Mouse (Mus musculus): ENCODE results near the gene Arsb.
A peak's percentile ranks its signal among the peaks of the same experiment; 100 is the strongest.

Gene Arsb

GRCm38 (mm10) chr13:93889991-93890390, 118.6 kb downstream of the Arsb start:
- no peak for DNase-seq (ENCODE audit: low read depth, low spot score)

GRCm38 (mm10) chr13:93891276-93891675, 119.8 kb downstream of the Arsb start:
- DNase-seq (ENCODE audit: low read depth, low spot score), result no peak

GRCm38 (mm10) chr13:93892101-93892500, 120.7 kb downstream of the Arsb start:
- DNase-seq (ENCODE audit: low read depth, low spot score), result no peak

GRCm38 (mm10) chr13:93894105-93894504, 122.7 kb downstream of the Arsb start:
- DNase-seq (ENCODE audit: low read depth, low spot score), result no peak

- no peak for DNase-seq (ENCODE audit: low read depth, low spot score)
Measured at GRCm38 (mm10) chr13:93895430-93895829, 124.0 kb downstream of the Arsb start.

DNA sequence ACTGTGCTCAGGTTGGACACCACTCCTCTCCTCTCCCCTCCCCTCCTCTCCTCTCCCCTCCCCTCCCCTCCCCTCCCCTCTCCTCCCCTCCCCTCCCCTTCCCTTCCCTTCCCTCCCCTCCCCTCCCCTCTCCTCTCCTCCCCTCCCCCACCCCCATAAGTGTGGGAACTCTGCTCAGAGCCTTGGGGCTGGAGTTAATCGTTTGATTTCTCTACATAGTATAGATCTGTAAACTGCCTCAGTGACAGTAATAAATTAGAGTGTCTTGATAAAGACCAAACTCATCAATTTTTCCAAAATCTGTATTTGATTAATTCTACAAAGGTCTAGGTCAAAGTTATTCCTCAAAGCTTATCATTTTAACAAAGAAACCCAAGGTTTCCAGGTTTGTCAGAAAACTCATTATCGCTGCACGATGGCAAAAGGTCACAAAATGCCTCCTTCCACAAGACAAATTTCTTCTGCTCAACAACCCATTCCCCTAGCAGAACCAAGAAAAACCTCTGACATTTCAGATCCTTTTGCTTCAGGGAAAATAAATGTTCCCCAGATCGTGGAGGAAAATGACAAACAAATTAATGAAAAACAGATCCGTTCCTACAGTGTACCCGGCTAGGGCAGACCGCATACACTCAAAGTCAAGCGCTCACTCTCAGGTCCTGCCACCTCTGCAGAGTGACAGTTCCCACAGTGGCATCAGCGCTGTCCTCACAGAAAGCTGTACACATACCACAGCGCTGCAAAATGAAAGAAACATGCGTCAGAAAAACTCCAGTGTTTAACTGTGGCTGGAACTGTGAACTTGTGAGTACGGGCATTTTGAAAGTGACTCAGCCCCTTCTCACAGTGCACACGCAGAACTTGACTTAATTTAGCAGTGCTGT, 126.8 kb downstream of the Arsb start:
- no peak for DNase-seq (ENCODE audit: low read depth, low spot score)

DNA sequence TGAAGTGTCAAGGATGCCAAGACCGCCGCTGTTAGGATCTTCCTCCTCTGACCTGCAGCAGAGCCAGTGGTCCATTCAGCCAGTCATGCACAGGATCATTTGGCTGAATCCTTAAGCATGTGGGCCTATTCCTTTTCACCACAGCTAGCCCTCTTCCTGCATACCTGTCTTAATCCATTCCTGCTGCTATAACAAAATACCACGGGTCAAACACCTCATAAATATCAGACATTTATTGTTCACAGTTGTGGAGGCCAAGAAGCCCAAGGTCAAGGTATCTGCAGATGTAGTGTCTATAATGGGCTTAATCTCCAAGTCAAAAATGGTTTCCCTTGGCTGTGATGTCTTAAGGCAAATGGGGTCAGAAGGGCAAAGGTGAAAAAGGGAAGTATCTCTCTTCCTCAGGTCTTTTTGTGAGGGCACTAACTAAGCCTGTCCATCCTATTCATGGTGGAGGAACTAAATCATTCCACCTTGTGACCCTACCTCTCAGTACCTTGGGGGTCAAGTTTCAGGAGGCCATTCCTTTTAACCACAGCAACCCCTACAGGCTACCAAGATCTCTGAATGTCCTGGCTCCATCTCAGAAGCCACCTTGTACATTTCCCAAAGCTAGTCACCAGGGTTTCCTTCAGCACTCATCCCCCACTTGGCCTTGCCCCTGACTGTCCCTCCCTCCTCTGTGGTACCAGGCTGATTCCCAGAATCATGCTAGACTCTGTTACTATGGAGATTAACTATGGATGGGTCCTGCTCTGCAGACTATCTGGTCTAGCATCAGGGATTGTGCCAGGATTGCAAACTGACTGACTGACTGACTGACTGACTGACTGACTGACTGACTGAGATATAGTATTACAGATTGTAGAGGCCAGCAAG, 128.2 kb downstream of the Arsb start:
- no peak for DNase-seq (ENCODE audit: low read depth, low spot score)

DNA sequence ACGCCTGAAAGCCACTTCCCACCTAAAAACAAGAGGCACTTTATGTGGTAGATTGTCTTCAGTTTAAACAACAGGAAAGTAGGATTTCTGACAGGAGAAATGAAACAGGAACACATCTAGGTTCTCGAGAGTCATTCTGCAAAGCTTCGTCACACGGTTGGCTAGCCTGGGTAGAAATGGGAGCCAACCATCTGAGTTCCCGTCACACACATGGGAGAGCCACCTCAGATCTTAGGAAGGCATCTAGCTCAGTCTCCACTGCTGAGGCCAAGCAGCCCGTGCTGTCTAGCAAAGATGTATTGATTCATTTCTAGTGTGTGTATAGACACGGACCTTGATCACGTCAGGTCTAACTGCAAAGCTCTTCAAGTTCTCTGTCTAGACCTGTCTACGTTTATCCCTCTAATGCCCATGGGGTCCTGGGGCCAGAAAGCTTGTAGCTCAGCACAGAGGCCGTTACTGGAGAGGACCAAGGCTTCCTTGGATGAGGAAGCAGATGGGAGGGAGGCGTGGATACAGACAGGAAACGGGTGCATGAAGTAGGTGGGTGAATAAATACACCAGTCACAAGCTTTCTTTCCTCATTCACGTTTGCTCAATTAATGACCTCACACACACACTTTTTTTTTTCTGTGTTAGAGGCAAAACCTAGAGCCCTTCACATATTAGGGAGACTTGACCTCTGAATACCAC, 129.7 kb downstream of the Arsb start:
- DNase-seq (ENCODE audit: low read depth, low spot score), result no peak

GRCm38 (mm10) chr13:93902126-93902525, 130.7 kb downstream of the Arsb start:
- no peak for DNase-seq (ENCODE audit: low read depth, low spot score)

DNA sequence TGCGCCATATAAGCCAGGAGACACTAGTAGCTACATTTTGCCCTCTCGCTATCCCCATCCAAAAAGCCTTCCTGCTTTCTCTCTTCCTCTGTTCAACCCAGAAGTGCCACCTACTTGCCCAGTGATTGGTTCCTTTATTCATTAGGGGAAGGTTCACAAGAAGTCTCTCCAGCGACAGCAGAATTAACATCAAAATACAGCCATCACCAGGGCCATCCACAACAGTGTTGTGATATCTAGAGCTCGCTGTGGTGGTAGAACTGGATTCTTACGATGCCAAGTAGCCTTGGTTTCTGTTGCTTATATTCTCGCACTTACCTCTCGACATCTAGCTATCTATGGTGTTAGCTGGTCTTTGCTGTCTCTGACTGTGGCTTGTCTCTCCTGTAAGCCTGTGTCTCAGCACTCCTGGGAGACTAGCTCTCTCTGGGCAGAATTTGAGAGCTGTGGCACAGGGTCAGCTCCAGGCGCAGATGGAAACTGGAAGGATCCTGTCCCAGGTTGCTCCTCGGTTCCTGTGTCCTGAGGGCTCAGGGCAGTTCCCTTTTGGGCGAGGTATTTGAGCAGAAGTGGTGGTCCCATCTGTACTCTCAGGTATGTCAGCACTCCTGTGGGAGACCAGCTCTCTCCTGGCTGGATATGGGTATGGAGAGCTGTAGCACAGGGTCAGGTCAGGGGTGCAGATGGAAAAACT, 135.3 kb downstream of the Arsb start:
- DNase-seq (ENCODE audit: low read depth, low spot score), result peak; percentile 71

- no peak for DNase-seq (ENCODE audit: low read depth, low spot score)
Measured at GRCm38 (mm10) chr13:93907971-93908370, 136.5 kb downstream of the Arsb start.

DNA sequence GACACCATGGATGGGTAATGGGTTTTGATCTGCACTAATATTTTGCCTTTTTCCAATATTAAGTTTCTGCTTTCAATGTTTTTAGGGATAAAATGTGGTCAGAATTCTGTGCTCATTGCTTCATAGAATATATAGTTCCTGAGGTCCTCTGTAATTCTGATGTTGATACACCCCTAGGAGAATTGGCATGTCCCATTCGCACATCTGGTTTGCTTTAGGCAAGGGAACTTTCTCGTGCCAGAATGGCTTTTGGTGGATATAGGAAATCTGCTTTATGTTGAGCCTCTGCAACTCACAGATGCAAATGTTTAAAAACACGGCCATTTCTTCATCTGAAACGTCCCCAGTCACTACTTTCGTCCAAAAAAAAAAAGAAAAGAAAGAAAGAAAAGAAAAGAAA, 138.4 kb downstream of the Arsb start:
- no peak for DNase-seq (ENCODE audit: low read depth, low spot score)

DNA sequence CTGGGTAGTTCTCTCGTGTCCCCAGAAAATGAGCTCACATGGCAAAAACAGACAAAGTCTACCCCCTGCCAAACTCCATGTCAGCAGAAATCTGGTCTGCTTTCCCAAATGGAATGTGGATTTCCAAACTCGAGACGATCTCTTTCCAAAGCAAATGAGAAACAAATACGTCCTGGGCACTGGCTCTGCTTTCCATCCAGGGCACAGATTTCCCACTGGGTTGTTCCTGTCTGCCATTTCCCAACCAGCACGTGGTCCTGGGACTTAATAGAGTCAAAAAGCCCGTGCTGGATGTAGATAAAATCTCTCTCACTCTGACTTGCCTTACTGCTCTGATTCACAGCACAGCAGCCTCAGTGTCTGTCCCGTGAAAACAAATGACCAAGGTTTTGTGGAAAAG, 139.6 kb downstream of the Arsb start:
- DNase-seq (ENCODE audit: low read depth, low spot score), result no peak

DNA sequence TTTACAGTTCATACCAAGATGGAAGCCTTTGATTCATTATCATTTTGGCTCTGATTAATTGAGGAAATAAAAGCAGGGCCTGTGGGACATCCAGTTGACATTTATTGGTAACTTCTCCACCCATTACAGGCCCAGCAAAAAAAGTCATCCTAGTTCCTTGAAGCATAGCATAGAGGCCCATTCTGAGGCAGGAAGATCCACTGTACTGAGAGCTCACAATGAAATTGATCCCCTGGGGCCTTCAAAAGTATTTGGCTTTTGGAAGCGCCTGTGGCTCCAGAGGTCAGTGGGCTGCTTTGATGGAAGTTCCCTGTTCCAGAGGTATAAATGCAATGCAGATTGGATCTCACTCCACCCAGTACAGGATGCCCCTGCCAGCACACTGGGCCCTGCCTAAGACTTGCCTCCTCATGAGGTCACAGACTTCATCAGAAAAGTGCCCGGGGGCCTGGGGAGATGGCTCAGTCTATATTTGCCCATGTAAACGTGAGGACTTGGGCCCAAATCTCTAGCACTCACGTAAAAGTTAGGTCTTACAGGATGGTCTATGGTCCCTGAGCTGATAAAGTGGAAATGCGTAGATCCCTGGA, 141.0 kb downstream of the Arsb start:
- no peak for DNase-seq (ENCODE audit: low read depth, low spot score)

DNA sequence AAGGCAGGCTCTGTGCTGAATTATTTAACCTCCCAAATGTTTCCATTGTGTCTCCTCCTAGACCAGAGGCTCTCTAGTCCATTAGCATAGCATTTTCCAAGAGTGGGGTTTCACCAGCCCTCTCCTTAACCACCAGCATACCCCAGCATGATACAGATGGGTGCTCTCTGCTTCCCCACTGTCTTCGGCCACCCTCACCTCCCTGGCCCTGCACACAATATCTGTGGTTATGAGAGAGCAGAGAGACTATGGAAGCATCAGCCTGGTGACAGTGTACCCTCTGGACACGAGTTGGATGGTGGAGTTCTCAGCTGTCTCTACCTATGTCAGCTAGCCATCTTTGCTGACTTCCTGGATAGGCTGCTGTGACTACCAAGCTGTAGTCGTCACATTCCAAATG, 142.8 kb downstream of the Arsb start:
- DNase-seq (ENCODE audit: low read depth, low spot score), result no peak

DNA sequence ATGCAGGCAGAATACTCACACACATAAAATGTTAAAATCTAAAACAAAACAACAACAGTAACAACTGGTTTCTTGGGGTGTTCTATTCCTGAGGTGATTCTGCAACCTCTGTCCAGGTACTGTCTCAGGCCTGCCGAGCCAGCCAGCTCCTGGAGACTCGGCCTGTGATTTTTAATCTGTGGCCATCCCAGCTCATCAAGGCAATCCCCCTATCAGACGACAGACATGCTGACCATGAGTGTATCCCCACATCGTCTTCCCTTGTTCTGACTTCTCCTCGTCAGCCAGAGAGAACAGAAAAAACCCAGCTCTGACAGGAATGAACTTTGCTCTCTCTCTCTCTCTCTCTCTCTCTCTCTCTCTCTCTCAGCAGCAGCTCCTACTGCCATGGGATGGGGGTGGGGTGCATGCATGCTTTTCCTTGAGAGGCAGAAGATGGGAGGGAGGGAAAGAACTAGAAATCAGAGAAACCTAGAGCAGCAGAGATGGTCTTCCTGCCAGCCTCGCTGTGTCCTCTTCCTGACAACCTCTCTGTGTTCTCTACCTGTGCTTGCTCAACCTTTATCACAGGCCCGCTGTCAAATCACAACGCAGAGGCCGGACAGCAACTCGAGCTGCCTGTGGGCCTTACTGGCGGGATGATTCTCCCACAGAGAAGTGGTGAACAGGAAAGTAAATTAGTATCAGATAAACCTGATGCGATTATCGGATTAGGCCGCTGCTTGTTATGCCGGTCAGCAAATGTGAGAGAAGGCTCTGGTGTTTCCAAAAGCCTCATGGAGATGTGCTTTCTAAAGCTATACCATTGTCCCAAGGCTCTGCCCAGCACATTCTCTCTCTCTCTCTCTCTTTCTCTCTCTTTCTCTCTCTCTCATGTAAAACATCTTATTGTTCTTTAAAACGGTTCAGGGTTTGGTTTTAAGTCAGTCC, 144.5 kb downstream of the Arsb start:
- DNase-seq (ENCODE audit: low read depth, low spot score), result no peak

DNA sequence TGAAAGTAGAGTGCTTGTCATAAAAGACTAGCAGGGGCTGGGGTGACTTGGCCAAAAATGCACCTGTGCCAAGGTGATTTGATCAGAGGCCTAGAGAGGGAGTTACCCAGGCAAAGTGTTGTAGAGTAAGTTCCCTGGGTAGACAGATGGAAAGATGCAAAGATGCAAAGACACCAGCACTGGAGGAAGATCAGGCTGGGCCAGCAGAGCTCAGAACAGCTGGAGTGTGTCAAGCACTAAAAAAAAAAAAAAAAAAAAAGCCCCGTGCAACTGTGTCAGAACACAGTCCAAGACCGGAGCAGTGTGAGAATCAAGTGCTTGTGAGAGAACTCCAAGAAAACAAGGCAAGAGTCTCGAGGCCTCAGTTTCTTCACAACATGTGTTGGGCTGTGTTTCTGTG, 148.1 kb downstream of the Arsb start:
- DNase-seq (ENCODE audit: low read depth, low spot score), result no peak

DNA sequence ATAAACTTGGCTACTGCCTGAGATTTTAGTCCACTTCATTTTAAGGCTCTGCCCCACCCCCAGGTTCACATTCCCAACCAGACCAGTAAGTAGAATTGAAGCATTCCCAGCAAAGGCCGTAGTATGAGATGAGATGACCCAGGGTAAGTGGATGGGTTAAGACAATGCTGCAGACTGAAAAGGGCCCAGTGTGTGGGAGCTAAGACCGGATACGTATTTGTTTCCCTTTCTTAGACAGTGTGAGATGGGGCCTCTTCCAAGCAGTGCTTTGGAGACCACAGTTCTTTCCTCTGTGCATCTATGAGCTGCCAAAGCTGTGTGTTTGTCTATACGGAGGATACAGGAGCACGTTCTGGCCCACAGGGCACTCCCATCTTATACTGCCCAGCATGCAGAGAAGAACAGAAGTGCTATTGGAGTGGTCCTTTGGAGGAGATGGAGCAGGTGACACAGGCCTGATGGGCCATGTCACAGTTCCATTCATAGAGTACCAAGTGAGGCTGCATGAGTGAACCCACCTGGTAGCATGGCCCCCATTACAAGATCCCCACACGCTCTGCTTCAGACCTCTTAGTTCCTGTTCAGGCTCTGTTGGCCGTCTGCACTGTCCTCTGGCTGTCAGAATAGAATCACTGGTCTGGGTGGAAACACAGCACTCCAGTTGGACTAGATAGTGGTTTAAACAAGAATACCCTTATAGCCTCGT, 148.8 kb downstream of the Arsb start:
- no peak for DNase-seq (ENCODE audit: low read depth, low spot score)

DNA sequence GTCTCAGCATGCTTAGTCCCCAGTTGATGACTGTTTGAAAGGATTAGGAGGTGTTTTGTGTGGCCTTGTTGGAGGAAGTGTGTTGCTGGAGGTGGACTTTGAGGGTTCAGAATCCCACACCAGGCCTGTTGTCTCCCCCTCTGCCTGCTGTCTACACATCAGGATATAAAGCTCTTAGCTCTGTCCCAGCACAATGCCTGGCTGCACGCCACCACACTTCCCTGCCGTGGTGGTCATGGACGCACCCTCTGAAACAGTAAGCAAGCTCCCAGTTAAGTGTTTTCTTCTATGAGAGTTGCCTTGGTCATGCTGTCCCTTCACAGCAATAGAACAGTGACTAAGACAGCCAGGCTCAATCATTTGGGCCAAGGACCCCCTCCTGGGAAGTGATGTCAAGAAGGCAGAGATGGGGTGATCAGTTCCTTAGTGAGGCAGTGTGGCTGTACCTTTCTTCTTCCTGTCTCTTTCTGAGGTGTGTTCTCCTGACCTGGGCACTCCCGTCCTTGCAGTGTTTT, 149.4 kb downstream of the Arsb start:
- no peak for DNase-seq (ENCODE audit: low read depth, low spot score)
